Mouse (Mus musculus) CH12.LX (cell line): ENCODE results near the gene Pitpna. TPM values are rescaled to one million over a fixed set of nuclear protein-coding genes. Genes with fewer than 3 reads are reported as not detected.

Source experiments
- DNase-seq: peaks from one replicate; pipeline ENCODE4 v3.0.0-alpha.2; 2013; ENCODE audit errors: extremely low read depth
- H3K27ac ChIP-seq: 2 replicates; pipeline ENCODE4 v1.5.1; 2012; ENCODE audit warnings: low read depth, mild to moderate bottlenecking, control low read depth, moderate library complexity; ENCODE audit not compliant: insufficient read depth
- H3K27me3 ChIP-seq: replicated peaks from 2 replicates; pipeline ENCODE3; 2012; ENCODE audit warnings: inconsistent platforms
- H3K36me3 ChIP-seq, 2 experiments: replicated peaks in 1 of 2; 2 replicates each; pipeline versions ENCODE3 to v1.6.1; 2012; ENCODE audit warnings: inconsistent platforms in 1 of 2, low read length in 1 of 2, mild to moderate bottlenecking in 1 of 2, mixed read lengths in 1 of 2, moderate library complexity in 1 of 2; ENCODE audit not compliant: control insufficient read depth in 1 of 2, insufficient read depth in 1 of 2
- H3K4me1 ChIP-seq, 2 experiments: 2 replicates each; pipeline ENCODE4 v1.6.1; 2012; ENCODE audit warnings: inconsistent platforms in 1 of 2, moderate library complexity in 1 of 2; ENCODE audit not compliant: insufficient read depth in 2 of 2, control insufficient read depth in 1 of 2
- H3K4me2 ChIP-seq: 2 replicates; pipeline ENCODE4 v1.6.1; 2012; ENCODE audit warnings: low read depth, mild to moderate bottlenecking, control low read depth; ENCODE audit not compliant: poor library complexity, insufficient read depth, severe bottlenecking
- H3K4me3 ChIP-seq, 3 experiments: fragments of 150-350 bp in 1 of 3; sonication (generic) in 1 of 3; replicated peaks in 1 of 3; 2 replicates each; pipeline versions ENCODE3 to v1.5.1; 2011 to 2012; ENCODE audit warnings: low read depth in 2 of 3, low read length in 2 of 3, mild to moderate bottlenecking in 2 of 3, moderate library complexity in 2 of 3, control low read depth in 1 of 3, improper control_type of control experiment in 1 of 3, inconsistent platforms in 1 of 3, mixed read lengths in 1 of 3; ENCODE audit not compliant: poor library complexity in 1 of 3
- H3K79me2 ChIP-seq: replicated peaks from 2 replicates; pipeline ENCODE4 v1.6.1; 2012; ENCODE audit warnings: mild to moderate bottlenecking, moderate library complexity; ENCODE audit not compliant: control insufficient read depth, poor library complexity, insufficient read depth, severe bottlenecking; ENCODE audit errors: extremely low read depth
- H3K9ac ChIP-seq: 2 replicates; pipeline ENCODE4 v1.6.1; 2012; ENCODE audit warnings: low read depth, mild to moderate bottlenecking, control low read depth, moderate library complexity; ENCODE audit not compliant: insufficient read depth
- H3K9me3 ChIP-seq: replicated peaks from 2 replicates; pipeline ENCODE3; 2012; ENCODE audit warnings: low read length, inconsistent platforms, mixed read lengths
- BHLHE40 ChIP-seq: IDR thresholded peaks from 2 replicates; pipeline ENCODE4 v1.6.1; 2011; ENCODE audit warnings: mild to moderate bottlenecking, low read depth, low read length, improper control_type of control experiment
- CHD1 ChIP-seq: IDR thresholded peaks from 2 replicates; pipeline ENCODE4 v1.6.1; 2012; ENCODE audit warnings: low read depth, low read length, improper control_type of control experiment, inconsistent platforms
- CHD2 ChIP-seq: IDR thresholded peaks from 2 replicates; pipeline ENCODE4 v1.6.1; 2011; ENCODE audit warnings: low read length, improper control_type of control experiment
- CTCF ChIP-seq, 2 experiments: IDR thresholded peaks in 1 of 2; conservative IDR thresholded peaks in 1 of 2; 2 replicates each; pipeline ENCODE4 v1.5.1; 2011 to 2012; ENCODE audit warnings: low read depth in 2 of 2, low read length in 2 of 2, improper control_type of control experiment in 1 of 2, inconsistent platforms in 1 of 2, mild to moderate bottlenecking in 1 of 2, moderate library complexity in 1 of 2
- E2F4 ChIP-seq: IDR thresholded peaks from 2 replicates; pipeline ENCODE4 v1.6.1; 2011; ENCODE audit warnings: low read depth, low read length, improper control_type of control experiment; ENCODE audit not compliant: insufficient replicate concordance
- ELF1 ChIP-seq: IDR thresholded peaks from 2 replicates; pipeline ENCODE4 v1.6.1; 2014; ENCODE audit warnings: low read depth, mild to moderate bottlenecking, inconsistent platforms, low read length, improper control_type of control experiment
- EP300 ChIP-seq: IDR thresholded peaks from 2 replicates; pipeline ENCODE4 v1.6.1; 2011; ENCODE audit warnings: low read length, improper control_type of control experiment
- IRF4 ChIP-seq: IDR thresholded peaks from 2 replicates; pipeline ENCODE4 v1.6.1; 2014; ENCODE audit warnings: low read depth, mild to moderate bottlenecking, inconsistent platforms, low read length, improper control_type of control experiment
- JUN ChIP-seq: IDR thresholded peaks from 2 replicates; pipeline ENCODE4 v1.6.1; 2011; ENCODE audit warnings: low read depth, mild to moderate bottlenecking, low read length, improper control_type of control experiment, moderate library complexity; ENCODE audit not compliant: insufficient read depth
- JUND ChIP-seq: conservative IDR thresholded peaks from 2 replicates; pipeline ENCODE4 v1.6.1; 2011; ENCODE audit warnings: low read depth, low read length, improper control_type of control experiment
- KAT2A ChIP-seq: IDR thresholded peaks from 2 replicates; pipeline ENCODE4 v1.6.1; 2012; ENCODE audit warnings: low read length, improper control_type of control experiment, inconsistent platforms; ENCODE audit not compliant: insufficient replicate concordance
- MAX ChIP-seq: IDR thresholded peaks from 2 replicates; pipeline ENCODE4 v1.6.1; 2011; ENCODE audit warnings: low read length, improper control_type of control experiment
- POLR2A ChIP-seq: IDR thresholded peaks from 2 replicates; pipeline ENCODE4 v1.6.1; 2011; ENCODE audit warnings: low read depth, mild to moderate bottlenecking, improper control_type of control experiment, low read length
- POLR2AphosphoS2 ChIP-seq: IDR thresholded peaks from 2 replicates; pipeline ENCODE4 v1.6.1; 2011; ENCODE audit warnings: low read depth, low read length, improper control_type of control experiment
- RAD21 ChIP-seq: IDR thresholded peaks from 2 replicates; pipeline ENCODE4 v1.6.1; 2011; ENCODE audit warnings: low read depth, mild to moderate bottlenecking, low read length, improper control_type of control experiment, moderate library complexity
- RCOR1 ChIP-seq: conservative IDR thresholded peaks from 2 replicates; pipeline ENCODE4 v1.6.1; 2012; ENCODE audit warnings: low read depth, mild to moderate bottlenecking, inconsistent platforms, low read length, improper control_type of control experiment
- TBP ChIP-seq: conservative IDR thresholded peaks from 2 replicates; pipeline ENCODE4 v1.6.1; 2011; ENCODE audit warnings: low read depth, low read length, improper control_type of control experiment
- UBTF ChIP-seq: IDR thresholded peaks from 2 replicates; pipeline ENCODE4 v1.6.1; 2012; ENCODE audit warnings: low read depth, mild to moderate bottlenecking, inconsistent platforms, low read length, improper control_type of control experiment, moderate library complexity
- USF1 ChIP-seq: IDR thresholded peaks from 2 replicates; pipeline ENCODE4 v1.6.1; 2014; ENCODE audit warnings: low read depth, mild to moderate bottlenecking, inconsistent platforms, low read length, improper control_type of control experiment
- USF2 ChIP-seq: conservative IDR thresholded peaks from 2 replicates; pipeline ENCODE4 v1.6.1; 2011; ENCODE audit warnings: low read depth, low read length, improper control_type of control experiment
- ZC3H11A ChIP-seq: IDR thresholded peaks from 2 replicates; pipeline ENCODE4 v1.6.1; 2012; ENCODE audit warnings: low read depth, mild to moderate bottlenecking, inconsistent platforms, low read length, improper control_type of control experiment
- ZKSCAN1 ChIP-seq: IDR thresholded peaks from 2 replicates; pipeline ENCODE4 v1.6.1; 2012; ENCODE audit warnings: low read depth, inconsistent platforms, low read length, improper control_type of control experiment, borderline replicate concordance
- ZMIZ1 ChIP-seq: IDR thresholded peaks from 2 replicates; pipeline ENCODE4 v1.6.1; 2012; ENCODE audit warnings: low read depth, mild to moderate bottlenecking, inconsistent platforms, low read length, improper control_type of control experiment
- dilution Hi-C: fragments of 300-500 bp; cut with MboI; formaldehyde crosslinking; loops from 2 replicates; pipeline ENCODE4 v1.14.3; 2020; ENCODE audit warnings: low sequenced_read_pairs; ENCODE audit not compliant: extremely low pct_unique_long_range_greater_than_20kb, extremely low pct_ligation_motif_present
- in situ Hi-C: fragments of 300-500 bp; cut with MboI; formaldehyde crosslinking; loops from 3 replicates; pipeline ENCODE4 v1.14.3; 2019; ENCODE audit warnings: low sequenced_read_pairs, low pct_ligation_motif_present, low pct_unique_long_range_greater_than_20kb, mixed read lengths
- polyA plus RNA-seq: library from polyadenylated mRNA; unstranded; fragments of >175 nt; gene quantifications from 2 replicates; pipeline ENCODE4 v1.2.1, GENCODE M21; 2012; ENCODE audit warnings: low read depth; ENCODE audit not compliant: insufficient read length
- total RNA-seq, 2 experiments: library from RNA; depleted of rRNA; stranded (reverse); fragments of 300-350 nt in 1 of 2; fragments of >200 nt in 1 of 2; gene quantifications; 2 replicates each; pipeline ENCODE4 v1.2.3; 2012 to 2014

Gene Pitpna
- total and polyA plus RNA-seq, 3 experiments: 61.8 to 243 (median 80.7) TPM

- H3K27ac ChIP-seq: no peak overlapping the region
- H3K27me3 ChIP-seq: no peaks in the 10 kb centered on the region
- no peak overlapping the region for H3K4me2 ChIP-seq
- no peaks in the 10 kb centered on the region for H3K9me3 ChIP-seq
- in situ Hi-C loops (no loop called here), dilution Hi-C loops (no loop called here)
- no peak overlapping the region for H3K9ac ChIP-seq
- H3K79me2 ChIP-seq: no peaks in the 10 kb centered on the region
- TF ChIP-seq ZMIZ1: no peak
- TF ChIP-seq KAT2A: no peak
- no peak for TF ChIP-seq MAX
- TF ChIP-seq CTCF (conservative IDR thresholded peaks at IDR 0.05 in 1 of 2, IDR thresholded peaks at IDR 0.05 in 1 of 2; ENCODE audit: low read depth in 2 of 2, low read length in 2 of 2): no peak
- no peak for TF ChIP-seq POLR2A
- TF ChIP-seq TBP: no peak
- no peak for TF ChIP-seq POLR2AphosphoS2
- TF ChIP-seq ZKSCAN1: no peak
- TF ChIP-seq ZC3H11A: no peak
- peaks cover 0 to 16% of the 10 kb centered on the region in 2 experiments; a peak in 2 of 4 replicates for H3K4me1 ChIP-seq
- no peak overlapping the region for H3K4me3 ChIP-seq
- no peak for DNase-seq
- H3K36me3 ChIP-seq: peaks cover 68 to 94% of the 10 kb centered on the region in 2 experiments
Observed at GRCm38 (mm10) chr11:75608776-75609175, 20.9 kb downstream of the Pitpna start.

- no peaks in the 10 kb centered on the region for H3K27me3 ChIP-seq
- no peak overlapping the region for H3K9ac ChIP-seq
- DNase-seq: no peak
- dilution Hi-C loops (no loop called here), in situ Hi-C loops (no loop called here)
- peaks cover 0 to 12% of the 10 kb centered on the region in 2 experiments; a peak in 2 of 4 replicates for H3K4me1 ChIP-seq
- H3K4me3 ChIP-seq: no peak overlapping the region
- no peaks in the 10 kb centered on the region for H3K79me2 ChIP-seq
- no peaks in the 10 kb centered on the region for H3K9me3 ChIP-seq
- no peak for TF ChIP-seq RCOR1
- TF ChIP-seq CHD2: no peak
- no peak for TF ChIP-seq BHLHE40
- no peak for TF ChIP-seq IRF4
- TF ChIP-seq ELF1: no peak
- TF ChIP-seq JUND: no peak
- TF ChIP-seq CHD1: no peak
- TF ChIP-seq TBP: no peak
- TF ChIP-seq UBTF: no peak
- no peak for TF ChIP-seq POLR2AphosphoS2
- TF ChIP-seq EP300: no peak
- TF ChIP-seq ZC3H11A: no peak
- no peak for TF ChIP-seq USF1
- TF ChIP-seq RAD21: no peak
- TF ChIP-seq E2F4: no peak
- no peak for TF ChIP-seq USF2
- TF ChIP-seq JUN: no peak
- TF ChIP-seq MAX: no peak
- no peak for TF ChIP-seq KAT2A
- peaks cover 60 to 91% of the 10 kb centered on the region in 2 experiments for H3K36me3 ChIP-seq
- H3K27ac ChIP-seq: no peak overlapping the region
- no peak overlapping the region for H3K4me2 ChIP-seq
Observed at GRCm38 (mm10) chr11:75610021-75610420, 22.1 kb downstream of the Pitpna start.
